Mouse (Mus musculus) hindbrain, embryonic 14.5 days (tissue): Measurements from ENCODE around the gene Mn1. TPM values are rescaled to one million over a fixed set of nuclear protein-coding genes. Genes with fewer than 3 reads are reported as not detected.

ENCODE experiments used
- ATAC-seq: fragments of 200-750 bp; cut with Nextera tagmentation; 2 replicates; pipeline ENCODE4 v1.8.0; 2017; ENCODE audit warnings: moderate number of reproducible peaks, mild to moderate bottlenecking, moderate TSS enrichment, moderate library complexity; ENCODE audit not compliant: low FRiP score
- DNase-seq: peaks from one replicate; pipeline ENCODE4 v3.0.0-alpha.2; 2015; ENCODE audit warnings: low spot score
- H3K27ac ChIP-seq: fragments of 300-500 bp; sonication (generic); 2 replicates; pipeline ENCODE4 v1.5.1; 2014; ENCODE audit warnings: mild to moderate bottlenecking, moderate library complexity
- H3K27me3 ChIP-seq: fragments of 300-500 bp; sonication (generic); 2 replicates; pipeline ENCODE4 v1.6.1; 2014; ENCODE audit warnings: mild to moderate bottlenecking, low read length, mixed read lengths; ENCODE audit not compliant: control insufficient read depth, insufficient read depth
- H3K36me3 ChIP-seq: fragments of 300-500 bp; sonication (generic); replicated peaks from 2 replicates; pipeline ENCODE4 v1.6.1; 2014; ENCODE audit not compliant: control insufficient read depth, insufficient read depth
- H3K4me1 ChIP-seq: fragments of 300-500 bp; sonication (generic); replicated peaks from 2 replicates; pipeline ENCODE4 v1.6.1; 2014; ENCODE audit warnings: antibody characterized with exemption, low read length, mixed read lengths; ENCODE audit not compliant: control insufficient read depth, insufficient read depth
- H3K4me2 ChIP-seq: fragments of 300-500 bp; sonication (generic); replicated peaks from 2 replicates; pipeline ENCODE4 v1.6.1; 2014; ENCODE audit warnings: mild to moderate bottlenecking, moderate library complexity
- H3K4me3 ChIP-seq: fragments of 300-500 bp; sonication (generic); replicated peaks from 2 replicates; pipeline ENCODE4 v1.5.1; 2014; ENCODE audit warnings: mild to moderate bottlenecking, low read length
- H3K9ac ChIP-seq: fragments of 300-500 bp; sonication (generic); 2 replicates; pipeline ENCODE4 v1.6.1; 2014
- H3K9me3 ChIP-seq: fragments of 300-500 bp; sonication (generic); 2 replicates; pipeline ENCODE4 v1.6.1; 2016; ENCODE audit warnings: low read length; ENCODE audit not compliant: control insufficient read depth
- WGBS: fragments of 180-500 bp; shearing (Covaris S2); extraction: QIAGEN DNeasy Blood & Tissue Kit; methylation state at CpG from one replicate; pipeline ENCODE4 v1.1.7; 2014; 5-methylcytosine and 5-hydroxymethylcytosine counted together
- polyA plus RNA-seq: library from polyadenylated mRNA; unstranded; fragments of >200 nt; fragmentation: Nextera tagmentation; extraction: Ambion mirVana; gene quantifications from 2 replicates; pipeline ENCODE4 v1.2.1, GENCODE M21; 2014

The Mn1 gene
- polyA plus RNA-seq, 1 experiment from 2014 or later = 27.8 TPM

DNA sequence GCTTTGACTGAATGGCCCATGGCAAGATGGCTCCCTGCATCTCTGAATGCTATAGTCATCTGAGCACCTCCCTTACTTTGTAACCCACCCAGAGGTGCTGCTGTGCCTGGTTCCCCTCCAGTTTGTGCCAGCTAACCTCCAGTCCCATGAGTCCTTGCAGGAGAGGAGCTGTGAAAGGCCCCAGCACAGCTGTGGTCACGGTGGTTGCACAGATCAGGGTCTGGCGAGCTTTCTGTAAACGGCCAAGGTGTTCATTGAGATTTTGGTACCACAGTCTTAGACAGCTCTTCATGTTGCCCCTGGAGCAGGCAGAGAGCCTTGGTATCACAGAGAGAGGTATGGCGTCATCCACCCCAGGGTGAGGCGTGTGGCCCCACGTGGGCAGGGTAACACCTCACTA, 25.7 kb upstream of the Mn1 start:
- Histone ChIP-seq H3K36me3 (peaks cover 25% of the 10 kb centered on the region), H3K9me3 (no peaks in the 10 kb centered on the region), H3K4me3 (no peak overlapping the region), H3K27ac (no peak overlapping the region), H3K4me2 (no peak overlapping the region), H3K9ac (no peak overlapping the region), H3K27me3 (no peaks in the 10 kb centered on the region), H3K4me1 (peaks cover 37% of the 10 kb centered on the region)
- DNase-seq (no peak), ATAC-seq (no peak)
- WGBS = 90% methylated on average over 6 of the region's 6 CpGs

DNA sequence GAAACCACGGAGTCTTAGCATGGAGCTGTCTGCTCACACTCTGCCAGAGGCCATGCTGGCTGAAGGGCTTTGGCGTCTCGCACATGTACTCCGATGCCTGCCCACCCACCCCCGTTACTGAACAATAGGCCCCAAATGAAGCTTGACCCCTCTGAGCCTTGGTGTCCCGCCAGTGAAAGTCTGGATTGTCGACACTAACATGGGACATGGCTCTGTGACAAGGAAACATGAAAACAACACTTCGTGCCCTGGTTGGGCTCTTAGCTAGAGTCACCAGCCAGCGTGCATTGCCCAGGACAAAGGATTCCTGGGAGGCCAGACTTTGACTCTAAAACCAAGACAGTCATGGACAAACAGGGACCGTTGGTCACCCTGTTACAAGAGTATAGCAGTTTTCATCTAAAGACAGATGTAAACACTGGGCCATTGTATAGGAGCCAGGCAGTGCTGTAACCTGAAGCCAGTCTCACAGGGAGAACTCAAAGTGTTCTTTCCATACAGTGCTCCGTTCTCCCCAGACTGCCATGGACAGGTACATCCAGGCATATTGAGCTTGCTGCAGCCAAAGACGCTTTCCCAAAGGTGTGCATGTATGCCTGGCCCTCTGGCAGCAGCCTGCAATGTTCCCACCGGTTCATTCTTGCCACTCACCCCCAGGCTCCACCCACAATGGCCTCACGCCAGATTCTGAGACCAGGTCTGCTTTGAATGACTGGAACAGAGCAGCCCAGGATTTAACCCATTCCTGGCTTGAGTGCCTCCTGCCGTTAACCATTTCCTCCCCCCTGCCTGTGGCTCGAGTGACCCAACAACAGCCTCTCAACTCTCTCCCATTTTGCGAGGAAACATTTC, 23.6 kb upstream of the Mn1 start:
- no peaks in the 10 kb centered on the region for H3K27me3 ChIP-seq
- 6% methylated on average over 17 of the region's 17 CpGs for WGBS
- DNase-seq (peak; percentile 85), ATAC-seq (peak; percentile 76)
- peak overlapping the region; percentile 44 for H3K4me2 ChIP-seq
- peak overlapping the region; percentile 80 for H3K27ac ChIP-seq
- 0 out of 2 replicates have a peak, but pooled peaks cover 6% of the 10 kb centered on the region for H3K36me3 ChIP-seq
- peaks cover 41% of the 10 kb centered on the region for H3K4me1 ChIP-seq
- H3K4me3 ChIP-seq = no peak overlapping the region
- no peaks in the 10 kb centered on the region for H3K9me3 ChIP-seq
- H3K9ac ChIP-seq = 0 out of 2 replicates have a peak overlapping the region, but pooled peaks have one; percentile 10

DNA sequence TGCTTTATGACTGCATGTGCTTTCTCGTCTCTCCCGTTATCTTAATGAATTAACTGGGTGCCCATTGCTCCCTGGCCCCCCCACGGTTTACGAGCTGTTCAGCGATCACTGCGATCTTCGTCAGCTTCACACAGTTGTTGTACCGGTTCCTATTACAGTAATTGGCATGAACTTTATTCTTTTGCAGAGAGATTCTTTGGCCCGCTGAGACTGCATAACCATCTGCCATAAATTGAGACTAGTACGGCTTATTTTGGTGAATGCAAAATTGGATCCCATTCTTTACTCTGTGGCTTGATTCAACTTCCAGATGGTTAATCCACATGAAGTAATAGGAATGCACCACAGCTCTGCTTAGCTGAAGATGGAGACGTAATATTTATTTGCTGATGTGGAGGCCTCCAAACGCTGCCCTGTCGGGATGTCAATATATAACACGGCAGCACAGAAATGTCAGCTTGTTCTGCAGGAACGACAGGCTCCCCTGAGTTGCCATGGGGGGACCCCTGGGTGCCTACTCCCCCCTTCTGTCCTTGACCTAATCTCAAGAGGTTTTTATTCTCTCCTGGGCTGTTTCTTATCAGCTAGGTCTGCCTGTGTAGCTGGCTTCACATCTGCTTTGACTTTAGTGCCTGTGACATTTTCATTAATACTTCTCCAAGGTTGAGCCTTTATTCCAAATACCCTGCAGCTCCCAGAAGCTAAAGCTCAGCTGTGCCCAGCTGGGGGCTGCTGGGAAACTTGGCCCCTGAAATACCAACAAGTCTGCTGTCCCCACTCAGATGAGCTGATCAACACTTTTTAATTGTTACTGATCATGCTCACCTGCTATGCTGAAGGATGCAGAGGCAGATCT, 22.7 kb upstream of the Mn1 start:
- H3K27me3 ChIP-seq = no peaks in the 10 kb centered on the region
- peak overlapping the region; percentile 80; the same call in 1 of the 2 replicates for H3K27ac ChIP-seq
- H3K9me3 ChIP-seq = no peaks in the 10 kb centered on the region
- H3K4me2 ChIP-seq = peak overlapping the region; percentile 44
- 10% methylated on average over 15 of the region's 15 CpGs for WGBS
- H3K9ac ChIP-seq = 0 out of 2 replicates have a peak overlapping the region, but pooled peaks have one; percentile 12
- H3K4me3 ChIP-seq = no peak overlapping the region
- ATAC-seq (0 out of 2 replicates have a peak, but pooled peaks have one; percentile 21), DNase-seq (peak; percentile 48)
- H3K36me3 ChIP-seq = 0 out of 2 replicates have a peak, but pooled peaks cover 4% of the 10 kb centered on the region
- peaks cover 41% of the 10 kb centered on the region for H3K4me1 ChIP-seq

DNA sequence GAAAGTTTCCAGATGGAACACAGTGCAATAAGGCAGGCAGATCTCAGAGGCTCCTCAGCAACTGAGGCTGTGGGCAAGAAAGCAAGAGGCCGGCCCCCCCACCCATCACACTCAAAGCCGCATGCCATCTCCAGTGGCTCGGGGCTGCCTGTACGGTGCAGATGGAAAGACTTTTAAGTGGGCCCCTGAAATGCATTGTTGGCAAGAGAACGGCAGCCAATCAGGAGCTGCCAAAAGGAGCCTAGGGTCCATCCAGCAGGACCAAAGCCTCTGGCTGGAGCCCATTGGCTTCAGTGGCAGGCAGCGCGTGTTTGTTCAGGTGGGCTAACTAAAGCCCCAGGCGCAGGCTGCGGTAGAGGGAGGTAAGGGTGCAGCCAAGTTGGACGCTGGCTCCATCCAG, 21.4 kb upstream of the Mn1 start:
- ATAC-seq (no peak), DNase-seq (no peak)
- Histone ChIP-seq H3K9me3 (no peaks in the 10 kb centered on the region), H3K9ac (no peak overlapping the region), H3K4me2 (no peak overlapping the region), H3K4me3 (no peak overlapping the region), H3K4me1 (peaks cover 41% of the 10 kb centered on the region), H3K36me3 (no peaks in the 10 kb centered on the region), H3K27ac (no peak overlapping the region), H3K27me3 (no peaks in the 10 kb centered on the region)
- 57% methylated on average over 10 of the region's 10 CpGs for WGBS

DNA sequence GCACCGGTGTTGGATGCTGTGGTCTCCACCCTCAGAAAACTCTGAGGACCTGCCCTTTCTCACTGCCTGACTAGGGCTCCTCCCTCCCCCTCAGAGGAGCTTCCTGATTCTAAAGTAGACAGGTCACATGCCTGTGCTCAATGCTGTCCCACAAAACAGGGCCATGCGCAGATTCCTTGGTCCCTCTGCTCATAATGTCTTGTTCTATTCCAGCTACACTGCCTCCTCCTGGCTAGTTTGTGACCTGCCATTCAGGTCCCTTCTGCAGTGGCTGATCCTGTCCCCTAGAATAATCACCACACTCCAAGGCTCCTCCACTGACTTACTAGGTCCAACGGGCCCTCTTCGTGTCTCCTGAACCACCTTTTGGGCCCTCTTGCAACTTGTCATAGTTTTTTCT, 21.0 kb upstream of the Mn1 start:
- no peak for DNase-seq
- H3K9me3 ChIP-seq = no peaks in the 10 kb centered on the region
- no peaks in the 10 kb centered on the region for H3K36me3 ChIP-seq
- no peak overlapping the region for H3K27ac ChIP-seq
- 82% methylated on average over 4 of the region's 4 CpGs for WGBS
- ATAC-seq = no peak
- H3K9ac ChIP-seq = no peak overlapping the region
- H3K4me3 ChIP-seq = no peak overlapping the region
- no peak overlapping the region for H3K4me2 ChIP-seq
- peaks cover 41% of the 10 kb centered on the region for H3K4me1 ChIP-seq
- H3K27me3 ChIP-seq = no peaks in the 10 kb centered on the region

DNA sequence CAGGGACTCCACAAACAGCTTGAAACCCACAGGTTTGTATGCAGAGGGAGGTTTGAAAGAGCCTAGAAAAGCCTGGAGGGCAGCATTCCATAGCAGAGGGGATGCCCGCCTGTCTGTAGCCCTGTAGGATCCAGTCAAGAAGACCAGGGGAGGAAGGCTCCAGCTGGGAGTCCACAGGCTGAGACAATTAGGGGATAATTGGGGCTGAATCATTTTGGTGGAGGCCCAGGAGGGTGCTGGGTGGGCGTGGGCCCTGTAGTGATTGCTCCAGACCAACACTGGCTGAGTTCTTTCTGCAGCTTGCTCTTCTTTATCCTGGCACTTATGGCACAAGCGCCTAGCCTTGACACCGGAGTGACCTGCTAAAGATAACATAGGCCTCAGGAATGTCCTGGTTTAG, 18.7 kb upstream of the Mn1 start:
- H3K27ac ChIP-seq = no peak overlapping the region
- no peaks in the 10 kb centered on the region for H3K36me3 ChIP-seq
- no peak overlapping the region for H3K9ac ChIP-seq
- H3K27me3 ChIP-seq = 0 out of 2 replicates have a peak, but pooled peaks cover 5% of the 10 kb centered on the region
- H3K4me3 ChIP-seq = no peak overlapping the region
- no peak for DNase-seq
- no peak for ATAC-seq
- H3K4me2 ChIP-seq = no peak overlapping the region
- peaks cover 31% of the 10 kb centered on the region for H3K4me1 ChIP-seq
- WGBS = 59% methylated on average over 4 of the region's 4 CpGs
- H3K9me3 ChIP-seq = no peaks in the 10 kb centered on the region

DNA sequence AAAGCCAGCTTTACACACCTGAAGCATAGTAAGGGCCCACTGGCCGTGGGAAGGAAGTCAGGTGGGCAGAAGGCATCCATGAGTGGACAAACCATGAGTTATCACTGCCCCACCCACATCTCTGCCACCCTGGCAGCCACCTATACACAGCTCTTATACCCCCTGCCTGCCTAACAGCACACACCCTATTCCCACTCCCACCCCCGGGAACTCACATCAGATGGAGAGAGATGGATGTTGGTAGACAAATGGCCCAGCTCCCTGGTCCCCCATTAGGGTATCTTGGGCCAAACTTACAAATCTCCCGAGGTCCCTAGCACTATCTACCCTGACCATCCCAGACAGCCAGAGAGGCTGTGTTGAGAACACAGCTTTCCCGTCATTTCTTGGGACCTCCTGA, 17.9 kb upstream of the Mn1 start:
- Histone ChIP-seq H3K27ac (no peak overlapping the region), H3K9ac (no peak overlapping the region), H3K36me3 (no peaks in the 10 kb centered on the region), H3K4me1 (peaks cover 23% of the 10 kb centered on the region), H3K4me2 (no peak overlapping the region), H3K9me3 (no peaks in the 10 kb centered on the region), H3K27me3 (0 out of 2 replicates have a peak, but pooled peaks cover 5% of the 10 kb centered on the region), H3K4me3 (no peak overlapping the region)
- DNase-seq = no peak
- WGBS = 81% methylated on average over 4 of the region's 4 CpGs
- ATAC-seq = no peak

DNA sequence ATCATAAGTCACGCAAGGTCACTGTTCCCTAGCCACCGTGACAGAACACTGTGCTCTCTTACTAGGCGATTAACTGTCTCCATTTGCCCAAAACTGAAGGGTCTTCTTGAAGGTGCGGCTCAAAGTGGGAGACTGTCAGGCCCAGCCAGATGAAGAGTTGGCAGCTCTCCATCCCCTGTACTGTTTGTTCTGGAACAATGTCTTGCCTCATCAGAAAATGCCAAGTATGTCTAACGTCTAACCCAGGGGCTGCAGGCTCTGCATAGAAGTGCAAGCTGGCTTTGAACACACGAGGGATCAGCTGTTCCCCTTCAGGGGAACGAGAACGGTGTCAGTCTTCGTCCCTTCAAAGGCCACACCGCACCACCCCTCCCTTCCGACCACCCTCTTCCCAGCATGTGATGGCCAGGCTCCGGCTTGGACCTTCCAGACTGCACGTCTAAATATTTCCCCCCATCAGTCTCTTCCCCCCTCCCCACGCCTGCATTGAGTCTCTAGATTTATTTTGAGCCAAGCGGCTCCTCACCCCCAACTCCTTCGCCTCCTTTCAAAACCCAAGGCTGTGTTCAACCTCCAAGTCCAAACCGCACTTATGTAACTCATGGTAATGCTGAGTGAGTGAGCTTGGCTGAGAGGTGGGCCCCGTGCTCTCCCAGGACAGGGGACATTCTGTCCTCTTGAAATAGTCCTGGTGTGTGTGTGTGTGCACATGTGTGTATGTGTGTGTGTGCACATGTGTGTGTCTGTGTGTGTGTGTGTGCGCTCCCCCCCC, 15.1 kb upstream of the Mn1 start:
- no peak overlapping the region for H3K4me3 ChIP-seq
- DNase-seq = no peak
- 0 out of 2 replicates have a peak, but pooled peaks cover 5% of the 10 kb centered on the region for H3K27me3 ChIP-seq
- H3K9ac ChIP-seq = no peak overlapping the region
- ATAC-seq = no peak
- no peak overlapping the region for H3K4me2 ChIP-seq
- 74% methylated on average over 19 of the region's 19 CpGs for WGBS
- no peak overlapping the region for H3K27ac ChIP-seq
- H3K36me3 ChIP-seq = no peaks in the 10 kb centered on the region
- H3K9me3 ChIP-seq = no peaks in the 10 kb centered on the region
- 0 out of 2 replicates have a peak, but pooled peaks cover 4% of the 10 kb centered on the region for H3K4me1 ChIP-seq
